Mouse (Mus musculus): ENCODE measurements at regions not wholly inside any gene's neighbourhood (a gene's known extent, or its start where the extent isn't known, plus 50 kb on each side); places are given as distances from the start of the nearest gene placed in this dataset.

GRCm38 (mm10) chr13:51972656-51973310, 126.3 kb downstream of the Gadd45g start:
- TF ChIP-seq POLR2A (IDR thresholded peaks at IDR 0.05; ENCODE audit: control insufficient read depth in 1 of 2, insufficient read depth in 1 of 2, low read depth in 1 of 2, low read length in 2 of 2, poor library complexity in 1 of 2) (no peak), CTCF (IDR thresholded peaks at IDR 0.05 in 2 of 3, conservative IDR thresholded peaks at IDR 0.05 in 1 of 3; ENCODE audit: control insufficient read depth in 1 of 3, insufficient read depth in 1 of 3, low read depth in 2 of 3, low read length in 3 of 3, poor library complexity in 1 of 3, severe bottlenecking in 1 of 3) (no peak)

Data from MEL (cell line).